Mouse (Mus musculus) ES-E14 (cell line): Measurements from ENCODE around the gene Chil3.

Experiments
- CHD2 ChIP-seq: IDR thresholded peaks from 2 replicates; pipeline ENCODE4 v1.6.1; 2014; ENCODE audit warnings: mild to moderate bottlenecking, low read depth, low read length, inconsistent platforms
- HCFC1 ChIP-seq: IDR thresholded peaks from 2 replicates; pipeline ENCODE4 v1.6.1; 2012; ENCODE audit warnings: low read length, inconsistent platforms, borderline replicate concordance; ENCODE audit not compliant: insufficient read depth
- MAFK ChIP-seq: IDR thresholded peaks from 2 replicates; pipeline ENCODE4 v1.6.1; 2014; ENCODE audit warnings: mild to moderate bottlenecking, low read depth, low read length, inconsistent platforms; ENCODE audit not compliant: insufficient read depth
- ZC3H11A ChIP-seq: IDR thresholded peaks from 2 replicates; pipeline ENCODE4 v1.6.1; 2012; ENCODE audit warnings: low read depth, mild to moderate bottlenecking, inconsistent platforms, low read length, borderline replicate concordance

- TF ChIP-seq HCFC1 (no peak), CHD2 (no peak), MAFK (no peak), ZC3H11A (no peak)
These were observed 20.6 kb upstream of the Chil3 start for GRCm38 (mm10) chr3:106187991-106188390.
